8 mouse cellular contexts compared by ENCODE assay signal in genomic region chr19:32595131-32595505, GRCm38 (mm10). TPM values are rescaled to one million over a fixed set of nuclear protein-coding genes. Genes with fewer than 3 reads are reported as not detected.
DNase-seq lines count a peak whose midpoint lies in the region; ATAC-seq and TF ChIP-seq lines count a peak whose summit lies in the region.

No protein-coding gene starts in this region.

- H3K27me3 ChIP-seq in heart, embryonic 14.5 days (ENCODE audit: control insufficient read depth, insufficient read depth, low read length), result no peaks in the 10 kb centered on the region
- peaks cover 9% of the 10 kb centered on the region; the same call in 1 of the 2 replicates for H3K27me3 ChIP-seq in G1E (ENCODE audit: insufficient read depth, low read length)
- H3K27me3 ChIP-seq in hindbrain, embryonic 12.5 days, result peaks cover 39% of the 10 kb centered on the region
- H3K27me3 ChIP-seq in midbrain, embryonic 12.5 days, result peaks cover 45% of the 10 kb centered on the region

- no peak for TF ChIP-seq CTCF in G1E (IDR thresholded peaks at IDR 0.05; ENCODE audit: low read depth, low read length)

- H3K9me3 ChIP-seq in heart, embryonic 14.5 days (ENCODE audit: control insufficient read depth, low read length), result no peaks in the 10 kb centered on the region
- no peaks in the 10 kb centered on the region for H3K9me3 ChIP-seq in G1E (replicated peaks)
- no peaks in the 10 kb centered on the region for H3K9me3 ChIP-seq in hindbrain, embryonic 12.5 days (replicated peaks)
- no peaks in the 10 kb centered on the region for H3K9me3 ChIP-seq in midbrain, embryonic 12.5 days

- peak overlapping the region; percentile 75 for H3K9ac ChIP-seq in heart, embryonic 14.5 days (ENCODE audit: low read length)
- H3K9ac ChIP-seq in hindbrain, embryonic 12.5 days, result peak overlapping the region; percentile 53; the same call in 1 of the 2 replicates
- peak overlapping the region; percentile 50; the same call in 1 of the 2 replicates for H3K9ac ChIP-seq in midbrain, embryonic 12.5 days (replicated peaks)

- H3K4me3 ChIP-seq in heart, embryonic 14.5 days (ENCODE audit: control insufficient read depth in 1 of 2, insufficient read depth in 1 of 2, low read depth in 1 of 2, low read length in 2 of 2), result peak overlapping the region; percentile 60 to 65
- H3K4me3 ChIP-seq in G1E (ENCODE audit: low read depth, low read length), result peak overlapping the region; percentile 77
- H3K4me3 ChIP-seq in hindbrain, embryonic 12.5 days, result peak overlapping the region; percentile 44
- H3K4me3 ChIP-seq in midbrain, embryonic 12.5 days, result peak overlapping the region; percentile 50

- H3K36me3 ChIP-seq in heart, embryonic 14.5 days (ENCODE audit: control insufficient read depth, insufficient read depth, low read length), result no peaks in the 10 kb centered on the region
- peaks cover 17% of the 10 kb centered on the region for H3K36me3 ChIP-seq in G1E (replicated peaks)
- H3K36me3 ChIP-seq in hindbrain, embryonic 12.5 days, result no peaks in the 10 kb centered on the region
- no peaks in the 10 kb centered on the region for H3K36me3 ChIP-seq in midbrain, embryonic 12.5 days

- H3K27ac ChIP-seq in heart, embryonic 14.5 days (replicated peaks in 1 of 2; ENCODE audit: control insufficient read depth in 1 of 2, insufficient read depth in 1 of 2, low read depth in 2 of 2, low read length in 2 of 2), result no peak overlapping the region
- H3K27ac ChIP-seq in hindbrain, embryonic 12.5 days, result no peak overlapping the region
- no peak overlapping the region for H3K27ac ChIP-seq in midbrain, embryonic 12.5 days (replicated peaks)

- 19% methylated on average over 8 of the region's 8 CpGs for WGBS in heart, embryonic 14.5 days
- WGBS in hindbrain, embryonic 12.5 days, result 21% methylated on average over 8 of the region's 8 CpGs
- 23% methylated on average over 8 of the region's 8 CpGs for WGBS in midbrain, embryonic 12.5 days

- peak overlapping the region; percentile 82 for H3K4me2 ChIP-seq in heart, embryonic 14.5 days (ENCODE audit: low read length)
- H3K4me2 ChIP-seq in hindbrain, embryonic 12.5 days (replicated peaks), result peak overlapping the region; percentile 72
- peak overlapping the region; percentile 70 for H3K4me2 ChIP-seq in midbrain, embryonic 12.5 days (replicated peaks)

- intact Hi-C loops in heart, postnatal 10 days (cut with DNase I), result loop anchor here (2.0 to 5.0 kb wide), 3 partner anchors 40 to 623 kb away; no protein-coding TSS in a partner anchor

- DNase-seq in heart, postnatal 10 days, result no peak
- no peak for DNase-seq in G1E (ENCODE audit: low spot score)
- no peak for DNase-seq in layer of hippocampus, adult 18-20 months (ENCODE audit: low spot score in 2 of 2)
- DNase-seq in adrenal gland, postnatal 10 days, result no peak

- ATAC-seq in heart, embryonic 14.5 days (ENCODE audit: insufficient number of reproducible peaks, insufficient read depth, low FRiP score, low read depth), result no peak
- no peak for ATAC-seq in G1E (ENCODE audit: extremely low read depth, insufficient number of reproducible peaks, low FRiP score, poor library complexity, severe bottlenecking)
- ATAC-seq in hindbrain, embryonic 12.5 days (ENCODE audit: low FRiP score), result no peak
- ATAC-seq in midbrain, embryonic 12.5 days (ENCODE audit: low FRiP score, low read depth), result no peak
- no peak for ATAC-seq in inflammation-experienced regulatory T-cells, adult 6 months

- H3K4me1 ChIP-seq in heart, embryonic 14.5 days (ENCODE audit: control insufficient read depth in 2 of 2, insufficient read depth in 2 of 2, low read length in 2 of 2), result no peaks in the 10 kb centered on the region
- H3K4me1 ChIP-seq in G1E (ENCODE audit: insufficient read depth, low read depth, low read length), result peaks cover 41% of the 10 kb centered on the region
- peaks cover 4% of the 10 kb centered on the region; the same call in 1 of the 2 replicates for H3K4me1 ChIP-seq in hindbrain, embryonic 12.5 days
- H3K4me1 ChIP-seq in midbrain, embryonic 12.5 days, result 0 out of 2 replicates have a peak, but pooled peaks cover 9% of the 10 kb centered on the region

RNA-seq across cellular contexts. Expression of gene Papss2, which starts 0.5 kb away (rescaled TPM):
- polyA plus RNA-seq in heart, embryonic 14.5 days (2014; fragmentation: Nextera tagmentation; extraction: Ambion mirVana), result 10.3 TPM in 2 replicates
- 10 to 100 TPM; 16.0 to 16.8 TPM for total RNA-seq in heart, postnatal 10 days (2021)
- 66.2 and 85.0 TPM in 2 replicates for total RNA-seq in G1E (2014; fragmentation: Nextera tagmentation)
- 139 and 164 TPM in 2 replicates for total RNA-seq in G1E (2017)
- polyA plus RNA-seq in G1E (2012), result 4.3 and 7.0 TPM in 2 replicates
- polyA plus RNA-seq in hindbrain, embryonic 12.5 days (2016; fragmentation: Nextera tagmentation; extraction: Ambion mirVana), result 5.7 and 12.4 TPM in 2 replicates
- 1.9 and 3.6 TPM in 2 replicates for polyA plus RNA-seq in midbrain, embryonic 12.5 days (2016; fragmentation: Nextera tagmentation; extraction: Ambion mirVana)
- polyA plus RNA-seq in inflammation-experienced regulatory T-cells, adult 6 months (2017; shearing (Covaris generic)), result under 1 TPM; 0.30 to 0.39 (median 0.39) TPM
- 10 to 100 TPM; 16.2 to 16.4 TPM for total RNA-seq in layer of hippocampus, adult 18-20 months (2021)
- total RNA-seq in adrenal gland, postnatal 10 days (2021), result 10 to 100 TPM; 24.5 to 34.6 TPM
